Mouse (Mus musculus) cerebellum, adult 2 months (tissue): ENCODE measurements around the gene Shroom1.

Experiments used
- CTCF ChIP-seq: fragments of 200-500 bp; IDR thresholded peaks from 2 replicates; pipeline ENCODE4 v1.5.1; 2011; ENCODE audit warnings: low read depth, mild to moderate bottlenecking, control low read depth, low read length, moderate library complexity, borderline replicate concordance; ENCODE audit not compliant: insufficient read depth
- POLR2A ChIP-seq: fragments of 200-500 bp; IDR thresholded peaks from 2 replicates; pipeline ENCODE4 v1.6.1; 2011; ENCODE audit warnings: low read length, control low read depth, borderline replicate concordance; ENCODE audit not compliant: insufficient read depth

DNA sequence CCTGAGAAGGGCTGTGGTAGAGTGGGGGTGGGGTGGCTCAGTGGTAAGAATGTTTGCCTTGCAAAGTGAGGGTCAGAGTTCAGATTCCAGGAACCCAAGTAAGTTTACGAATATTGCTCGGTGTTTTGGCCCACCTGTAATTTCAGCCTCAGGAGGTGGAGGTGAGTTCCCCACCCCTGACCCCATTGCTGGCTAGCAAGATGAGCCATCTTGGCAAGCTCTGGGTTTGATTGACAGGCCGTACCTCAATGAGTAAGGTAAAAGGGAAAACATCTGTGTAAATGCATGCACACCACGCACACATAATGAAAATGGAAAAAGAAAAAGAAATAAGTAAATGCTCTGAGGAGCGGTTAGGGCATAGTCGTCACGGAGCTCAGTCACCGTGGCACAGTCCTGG lies 47.4 kb downstream of the Shroom1 start:
- TF ChIP-seq CTCF (no peak), POLR2A (no peak)
